Mouse (Mus musculus) heart, embryonic 16.5 days (tissue): ENCODE measurements around the gene Ropn1l. TPM values are rescaled to one million over a fixed set of nuclear protein-coding genes. Genes with fewer than 3 reads are reported as not detected.

Experiments
- ATAC-seq: fragments of 200-750 bp; cut with Nextera tagmentation; replicated peaks from 2 replicates; pipeline ENCODE4 v1.8.0; 2017; ENCODE audit warnings: moderate number of reproducible peaks; ENCODE audit not compliant: insufficient read depth, low FRiP score; ENCODE audit errors: extremely low read depth
- H3K27ac ChIP-seq: fragments of 300-500 bp; sonication (generic); 2 replicates; pipeline ENCODE4 v1.5.1; 2014; ENCODE audit warnings: mild to moderate bottlenecking, low read length, control low read depth, moderate library complexity
- H3K27me3 ChIP-seq: fragments of 300-500 bp; sonication (generic); 2 replicates; pipeline ENCODE4 v1.6.1; 2014; ENCODE audit warnings: low read length, mixed read lengths; ENCODE audit not compliant: control insufficient read depth, insufficient read depth
- H3K36me3 ChIP-seq: fragments of 300-500 bp; sonication (generic); 2 replicates; pipeline ENCODE4 v1.6.1; 2014; ENCODE audit not compliant: control insufficient read depth, insufficient read depth
- H3K4me1 ChIP-seq: fragments of 300-500 bp; sonication (generic); 2 replicates; pipeline ENCODE4 v1.6.1; 2014; ENCODE audit warnings: low read length, mixed read lengths; ENCODE audit not compliant: control insufficient read depth, insufficient read depth
- H3K4me2 ChIP-seq: fragments of 300-500 bp; sonication (generic); 2 replicates; pipeline ENCODE4 v1.6.1; 2014; ENCODE audit warnings: low read depth, mild to moderate bottlenecking, control low read depth, low read length
- H3K4me3 ChIP-seq: fragments of 300-500 bp; sonication (generic); 2 replicates; pipeline ENCODE4 v1.5.1; 2014; ENCODE audit warnings: mild to moderate bottlenecking, control low read depth, low read length
- H3K9ac ChIP-seq: fragments of 300-500 bp; sonication (generic); 2 replicates; pipeline ENCODE4 v1.6.1; 2014; ENCODE audit warnings: low read length, control low read depth
- H3K9me3 ChIP-seq: fragments of 300-500 bp; sonication (generic); replicated peaks from 2 replicates; pipeline ENCODE4 v1.6.1; 2016; ENCODE audit warnings: low read length; ENCODE audit not compliant: control insufficient read depth
- WGBS: fragments of 180-500 bp; shearing (Covaris S2); extraction: QIAGEN DNeasy Blood & Tissue Kit; methylation state at CpG from one replicate; pipeline ENCODE4 v1.1.7; 2014; 5-methylcytosine and 5-hydroxymethylcytosine counted together
- polyA plus RNA-seq: library from polyadenylated mRNA; unstranded; fragments of >200 nt; fragmentation: Nextera tagmentation; extraction: Ambion mirVana; gene quantifications from 2 replicates; pipeline ENCODE4 v1.2.1, GENCODE M21; 2015

The Ropn1l gene
- polyA plus RNA-seq, 1 experiment from 2014 or later = 1.7 TPM

- Histone ChIP-seq H3K9ac (no peak overlapping the region), H3K4me2 (no peak overlapping the region), H3K27ac (no peak overlapping the region; the same call in 1 of the 2 replicates), H3K36me3 (peaks cover 10% of the 10 kb centered on the region), H3K4me3 (no peak overlapping the region), H3K27me3 (no peaks in the 10 kb centered on the region), H3K4me1 (peaks cover 9% of the 10 kb centered on the region), H3K9me3 (no peaks in the 10 kb centered on the region)
- WGBS = 65% methylated on average over 7 of the region's 7 CpGs
- ATAC-seq = no peak
Observed at GRCm38 (mm10) chr15:31454861-31455295, 1.3 kb upstream of the Ropn1l start.

GRCm38 (mm10) chr15:31454096-31454860 lies 741 bp upstream of the Ropn1l start:
- peak overlapping the region; percentile 87 for H3K9ac ChIP-seq
- no peaks in the 10 kb centered on the region for H3K27me3 ChIP-seq
- H3K4me3 ChIP-seq = peak overlapping the region; percentile 83
- peaks cover 10% of the 10 kb centered on the region for H3K36me3 ChIP-seq
- H3K4me2 ChIP-seq = peak overlapping the region; percentile 91
- WGBS = 48% methylated on average over 10 of the region's 10 CpGs
- ATAC-seq = no peak
- H3K9me3 ChIP-seq = no peaks in the 10 kb centered on the region
- H3K27ac ChIP-seq = no peak overlapping the region; the same call in 1 of the 2 replicates
- H3K4me1 ChIP-seq = peaks cover 10% of the 10 kb centered on the region

GRCm38 (mm10) chr15:31452336-31453097 lies 1.0 kb downstream of the Ropn1l start:
- WGBS = 45% methylated on average over 18 of the region's 18 CpGs
- Histone ChIP-seq H3K4me3 (peak overlapping the region; percentile 83), H3K9ac (peak overlapping the region; percentile 87), H3K4me1 (peaks cover 10% of the 10 kb centered on the region), H3K36me3 (no peaks in the 10 kb centered on the region; the same call in 1 of the 2 replicates), H3K27me3 (no peaks in the 10 kb centered on the region; the same call in 1 of the 2 replicates), H3K4me2 (peak overlapping the region; percentile 91), H3K9me3 (no peaks in the 10 kb centered on the region), H3K27ac (peak overlapping the region; percentile 85)
- no peak for ATAC-seq

GRCm38 (mm10) chr15:31449772-31450171 lies 3.8 kb downstream of the Ropn1l start:
- ATAC-seq = no peak
- peaks cover 10% of the 10 kb centered on the region for H3K4me1 ChIP-seq
- H3K4me2 ChIP-seq = no peak overlapping the region
- H3K27ac ChIP-seq = no peak overlapping the region
- H3K36me3 ChIP-seq = no peaks in the 10 kb centered on the region; the same call in 1 of the 2 replicates
- no peaks in the 10 kb centered on the region for H3K9me3 ChIP-seq
- no peak overlapping the region for H3K9ac ChIP-seq
- no peak overlapping the region for H3K4me3 ChIP-seq
- WGBS = 23% methylated on average over 2 of the region's 2 CpGs
- H3K27me3 ChIP-seq = no peaks in the 10 kb centered on the region; the same call in 1 of the 2 replicates

- no peaks in the 10 kb centered on the region; the same call in 1 of the 2 replicates for H3K27me3 ChIP-seq
- H3K9ac ChIP-seq = no peak overlapping the region
- no peak overlapping the region for H3K27ac ChIP-seq
- peak overlapping the region; percentile 34; the same call in 1 of the 2 replicates for H3K4me2 ChIP-seq
- H3K36me3 ChIP-seq = no peaks in the 10 kb centered on the region
- no peaks in the 10 kb centered on the region for H3K9me3 ChIP-seq
- no peak overlapping the region for H3K4me3 ChIP-seq
- 38% methylated on average over 7 of the region's 7 CpGs for WGBS
- 0 out of 2 replicates have a peak, but pooled peaks cover 3% of the 10 kb centered on the region for H3K4me1 ChIP-seq
- peak; percentile 33; the same call in 1 of the 2 replicates for ATAC-seq
Observed at GRCm38 (mm10) chr15:31447121-31447520, 6.4 kb downstream of the Ropn1l start.

GRCm38 (mm10) chr15:31442698-31443097 lies 10.8 kb downstream of the Ropn1l start:
- H3K27ac ChIP-seq = no peak overlapping the region
- H3K4me2 ChIP-seq = no peak overlapping the region
- H3K27me3 ChIP-seq = no peaks in the 10 kb centered on the region
- no peaks in the 10 kb centered on the region for H3K36me3 ChIP-seq
- H3K4me1 ChIP-seq = no peaks in the 10 kb centered on the region
- H3K4me3 ChIP-seq = no peak overlapping the region
- no peaks in the 10 kb centered on the region for H3K9me3 ChIP-seq
- no peak for ATAC-seq
- H3K9ac ChIP-seq = no peak overlapping the region
- 79% methylated on average over 4 of the region's 4 CpGs for WGBS

GRCm38 (mm10) chr15:31441996-31442395 lies 11.5 kb downstream of the Ropn1l start:
- Histone ChIP-seq H3K9ac (no peak overlapping the region), H3K4me1 (no peaks in the 10 kb centered on the region), H3K27me3 (no peaks in the 10 kb centered on the region), H3K36me3 (no peaks in the 10 kb centered on the region), H3K4me3 (no peak overlapping the region), H3K4me2 (no peak overlapping the region), H3K9me3 (no peaks in the 10 kb centered on the region), H3K27ac (no peak overlapping the region)
- ATAC-seq = no peak
- WGBS = 55% methylated on average over 6 of the region's 6 CpGs

- Histone ChIP-seq H3K4me2 (no peak overlapping the region), H3K9me3 (no peaks in the 10 kb centered on the region), H3K27me3 (no peaks in the 10 kb centered on the region), H3K4me3 (no peak overlapping the region), H3K9ac (no peak overlapping the region), H3K4me1 (no peaks in the 10 kb centered on the region), H3K36me3 (no peaks in the 10 kb centered on the region), H3K27ac (no peak overlapping the region)
- 83% methylated on average over 2 of the region's 2 CpGs for WGBS
- ATAC-seq = no peak
Observed at GRCm38 (mm10) chr15:31436811-31437210, 16.7 kb downstream of the Ropn1l start.

- Histone ChIP-seq H3K4me2 (no peak overlapping the region), H3K9ac (no peak overlapping the region), H3K27ac (no peak overlapping the region), H3K4me1 (no peaks in the 10 kb centered on the region), H3K27me3 (no peaks in the 10 kb centered on the region), H3K36me3 (no peaks in the 10 kb centered on the region), H3K9me3 (no peaks in the 10 kb centered on the region), H3K4me3 (no peak overlapping the region)
- ATAC-seq = no peak
- WGBS = 50% methylated on average over 1 of the region's 1 CpGs
Observed at GRCm38 (mm10) chr15:31436083-31436482, 17.5 kb downstream of the Ropn1l start.
